Mouse (Mus musculus): Measurements from ENCODE around the gene Nkg7.

DNA sequence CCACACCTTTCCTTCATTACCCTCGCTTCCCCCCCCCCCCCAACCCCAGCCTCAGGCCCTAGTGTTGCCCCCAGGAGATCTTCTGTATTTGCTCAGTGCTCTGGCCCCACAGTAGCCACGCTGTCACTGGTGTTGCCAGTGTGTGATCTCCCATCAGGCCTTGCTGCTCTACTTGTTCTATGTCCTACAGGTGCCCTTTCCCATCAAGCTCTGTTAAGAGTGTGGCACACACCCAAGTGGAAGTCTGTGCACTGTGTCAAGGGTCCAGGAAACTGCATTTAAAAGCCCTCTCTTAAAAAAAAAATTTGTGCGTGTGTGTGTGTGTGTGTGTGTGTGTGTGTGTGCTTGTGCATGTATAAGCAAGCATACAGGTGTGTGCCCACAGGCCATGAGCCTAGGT lies 11.4 kb downstream of the Nkg7 start:
- TF ChIP-seq POLR2A (IDR thresholded peaks at IDR 0.05; ENCODE audit: control insufficient read depth, extremely low read depth, insufficient read depth, low read length, poor library complexity): no peak
- TF ChIP-seq CTCF (IDR thresholded peaks at IDR 0.05; ENCODE audit: borderline replicate concordance, control insufficient read depth, extremely low read depth, insufficient read depth, low read length, poor library complexity): no peak
